Mouse (Mus musculus) lung, postnatal 0 days (tissue): Measurements from ENCODE around the gene Klhl9. TPM values are rescaled to one million over a fixed set of nuclear protein-coding genes. Genes with fewer than 3 reads are reported as not detected.

ENCODE experiments used
- ATAC-seq: fragments of 200-750 bp; cut with Nextera tagmentation; 2 replicates; pipeline ENCODE4 v1.8.0; 2017; ENCODE audit warnings: moderate library complexity
- DNase-seq: peaks from one replicate; pipeline ENCODE4 v3.0.0-alpha.2; 2016; ENCODE audit warnings: low spot score
- H3K27ac ChIP-seq: fragments of 300-500 bp; sonication (generic); 2 replicates; pipeline ENCODE4 v1.5.1; 2014; ENCODE audit warnings: antibody characterized with exemption, mild to moderate bottlenecking, low read length, mixed read lengths
- H3K27me3 ChIP-seq: fragments of 300-500 bp; sonication (generic); replicated peaks from 2 replicates; pipeline ENCODE4 v1.6.1; 2014; ENCODE audit warnings: low read length, mixed read lengths; ENCODE audit not compliant: insufficient read depth
- H3K36me3 ChIP-seq: fragments of 300-500 bp; sonication (generic); 2 replicates; pipeline ENCODE4 v1.6.1; 2014; ENCODE audit warnings: low read length, mixed read lengths; ENCODE audit not compliant: insufficient read depth
- H3K4me1 ChIP-seq: fragments of 300-500 bp; sonication (generic); 2 replicates; pipeline ENCODE4 v1.6.1; 2014; ENCODE audit warnings: antibody characterized with exemption, low read depth, low read length, mixed read lengths; ENCODE audit not compliant: insufficient read depth
- H3K4me2 ChIP-seq: fragments of 300-500 bp; sonication (generic); replicated peaks from 2 replicates; pipeline ENCODE4 v1.6.1; 2014; ENCODE audit warnings: low read depth, mild to moderate bottlenecking, low read length, moderate library complexity, mixed read lengths
- H3K4me3 ChIP-seq: fragments of 300-500 bp; sonication (generic); 2 replicates; pipeline ENCODE4 v1.5.1; 2014; ENCODE audit warnings: low read depth, low read length
- H3K9ac ChIP-seq: fragments of 300-500 bp; sonication (generic); replicated peaks from 2 replicates; pipeline ENCODE4 v1.6.1; 2014; ENCODE audit warnings: low read depth, mild to moderate bottlenecking
- H3K9me3 ChIP-seq: fragments of 300-500 bp; sonication (generic); 2 replicates; pipeline ENCODE4 v1.6.1; 2016; ENCODE audit warnings: low read length, mixed read lengths
- CTCF ChIP-seq: IDR thresholded peaks from 2 replicates; pipeline ENCODE4 v1.5.1; 2016; ENCODE audit warnings: antibody characterized with exemption, mild to moderate bottlenecking
- EP300 ChIP-seq: IDR thresholded peaks from 2 replicates; pipeline ENCODE4 v1.6.1; 2016; ENCODE audit warnings: antibody characterized with exemption, mild to moderate bottlenecking, control low read depth
- WGBS: fragments of 180-500 bp; shearing (Covaris S2); extraction: QIAGEN DNeasy Blood & Tissue Kit; methylation state at CpG from one replicate; pipeline ENCODE4 v1.1.7; 2014; 5-methylcytosine and 5-hydroxymethylcytosine counted together
- polyA plus RNA-seq: library from polyadenylated mRNA; unstranded; fragments of >200 nt; fragmentation: Nextera tagmentation; extraction: Ambion mirVana; gene quantifications from 2 replicates; pipeline ENCODE4 v1.2.1, GENCODE M21; 2015

Klhl9 gene
- polyA plus RNA-seq, 1 experiment from 2014 or later = 54.1 TPM

DNA sequence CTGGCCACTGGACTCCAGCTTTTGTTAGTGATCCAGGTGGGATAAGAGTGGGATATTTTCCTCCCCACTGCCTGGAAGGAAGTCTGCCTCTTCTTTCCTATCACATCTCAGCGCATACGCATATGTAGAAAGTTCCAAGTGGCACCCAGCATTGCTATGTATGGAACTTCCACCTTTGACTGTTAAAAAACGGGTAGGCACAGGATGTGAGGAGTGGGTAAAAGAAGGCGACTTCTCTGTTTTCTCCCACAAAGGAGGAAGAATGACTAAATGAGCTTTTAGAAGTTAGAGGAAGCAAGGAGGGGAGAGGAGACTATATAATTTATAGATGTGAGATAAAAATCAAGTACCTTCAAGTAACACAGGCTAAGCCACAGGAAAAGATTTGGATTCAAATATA, 19.2 kb upstream of the Klhl9 start:
- no peak overlapping the region for H3K27ac ChIP-seq
- H3K9me3 ChIP-seq = no peaks in the 10 kb centered on the region
- 80% methylated on average over 4 of the region's 4 CpGs for WGBS
- no peaks in the 10 kb centered on the region for H3K36me3 ChIP-seq
- no peaks in the 10 kb centered on the region for H3K4me1 ChIP-seq
- no peak for TF ChIP-seq CTCF
- no peak for TF ChIP-seq EP300
- H3K4me2 ChIP-seq = no peak overlapping the region
- no peak overlapping the region for H3K9ac ChIP-seq
- H3K27me3 ChIP-seq = no peaks in the 10 kb centered on the region
- ATAC-seq (no peak), DNase-seq (no peak)
- no peak overlapping the region for H3K4me3 ChIP-seq

DNA sequence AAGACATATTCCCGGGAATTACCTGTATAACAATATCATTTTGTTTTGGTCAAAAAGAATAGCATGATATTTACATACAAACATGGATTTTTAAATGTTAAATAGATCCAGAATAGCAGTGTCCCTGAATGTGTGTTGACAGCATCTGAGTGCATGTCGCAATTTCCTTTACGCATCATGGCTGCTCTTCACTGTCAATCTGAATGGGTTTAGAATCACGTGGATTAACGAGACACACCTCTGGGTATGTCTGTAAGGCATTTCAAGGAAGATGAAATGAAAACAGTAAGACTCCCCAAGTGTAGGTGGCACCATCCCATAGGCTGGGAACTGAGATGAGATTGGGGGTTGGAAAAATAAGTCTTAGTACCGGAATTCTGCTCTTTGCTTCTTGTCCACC, 16.8 kb upstream of the Klhl9 start:
- DNase-seq (no peak), ATAC-seq (no peak)
- TF ChIP-seq CTCF (no peak), EP300 (no peak)
- Histone ChIP-seq H3K9ac (no peak overlapping the region), H3K9me3 (no peaks in the 10 kb centered on the region), H3K27ac (no peak overlapping the region), H3K4me1 (no peaks in the 10 kb centered on the region), H3K4me3 (no peak overlapping the region), H3K27me3 (no peaks in the 10 kb centered on the region), H3K4me2 (no peak overlapping the region), H3K36me3 (no peaks in the 10 kb centered on the region)
- WGBS = 84% methylated on average over 6 of the region's 6 CpGs

DNA sequence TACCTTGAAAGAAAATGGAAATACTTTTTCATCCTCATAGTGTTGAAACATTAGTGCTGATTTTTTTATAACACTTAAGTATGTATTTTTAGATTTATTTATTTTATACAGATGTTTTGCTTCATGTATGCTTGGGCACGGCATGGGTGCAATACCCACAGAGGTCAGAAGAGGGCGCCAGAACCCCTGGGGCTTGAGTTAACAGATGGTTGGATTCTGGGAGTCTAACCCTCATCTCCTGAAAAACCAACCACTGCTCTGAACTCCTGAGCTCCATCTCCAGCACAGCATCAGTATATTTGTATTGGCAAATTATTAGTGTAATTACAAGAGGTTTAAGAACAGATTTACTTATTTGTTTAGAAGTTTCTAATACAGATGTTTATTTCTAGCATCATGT, 16.2 kb upstream of the Klhl9 start:
- DNase-seq (peak; percentile 81), ATAC-seq (peak; percentile 62)
- no peaks in the 10 kb centered on the region for H3K4me1 ChIP-seq
- no peaks in the 10 kb centered on the region for H3K9me3 ChIP-seq
- H3K27ac ChIP-seq = no peak overlapping the region
- no peak overlapping the region for H3K4me3 ChIP-seq
- 1% methylated on average over 2 of the region's 2 CpGs for WGBS
- no peaks in the 10 kb centered on the region for H3K27me3 ChIP-seq
- no peak overlapping the region for H3K4me2 ChIP-seq
- no peak overlapping the region for H3K9ac ChIP-seq
- TF ChIP-seq EP300 (no peak), CTCF (peak; percentile 93)
- H3K36me3 ChIP-seq = no peaks in the 10 kb centered on the region

- no peak overlapping the region for H3K27ac ChIP-seq
- no peak overlapping the region for H3K4me2 ChIP-seq
- no peaks in the 10 kb centered on the region for H3K36me3 ChIP-seq
- TF ChIP-seq CTCF (peak; percentile 87), EP300 (no peak)
- no peak overlapping the region for H3K9ac ChIP-seq
- H3K27me3 ChIP-seq = no peaks in the 10 kb centered on the region
- ATAC-seq = peak; percentile 36
- no peaks in the 10 kb centered on the region for H3K9me3 ChIP-seq
- H3K4me3 ChIP-seq = no peak overlapping the region
- WGBS = 0% methylated on average over 1 of the region's 1 CpGs
- DNase-seq = peak; percentile 81
- H3K4me1 ChIP-seq = no peaks in the 10 kb centered on the region
These were observed 5.1 kb upstream of the Klhl9 start for GRCm38 (mm10) chr4:88727324-88727723.

- no peak for ATAC-seq
- H3K27ac ChIP-seq = no peak overlapping the region
These were observed 4.5 kb upstream of the Klhl9 start for GRCm38 (mm10) chr4:88726727-88727126.

DNA sequence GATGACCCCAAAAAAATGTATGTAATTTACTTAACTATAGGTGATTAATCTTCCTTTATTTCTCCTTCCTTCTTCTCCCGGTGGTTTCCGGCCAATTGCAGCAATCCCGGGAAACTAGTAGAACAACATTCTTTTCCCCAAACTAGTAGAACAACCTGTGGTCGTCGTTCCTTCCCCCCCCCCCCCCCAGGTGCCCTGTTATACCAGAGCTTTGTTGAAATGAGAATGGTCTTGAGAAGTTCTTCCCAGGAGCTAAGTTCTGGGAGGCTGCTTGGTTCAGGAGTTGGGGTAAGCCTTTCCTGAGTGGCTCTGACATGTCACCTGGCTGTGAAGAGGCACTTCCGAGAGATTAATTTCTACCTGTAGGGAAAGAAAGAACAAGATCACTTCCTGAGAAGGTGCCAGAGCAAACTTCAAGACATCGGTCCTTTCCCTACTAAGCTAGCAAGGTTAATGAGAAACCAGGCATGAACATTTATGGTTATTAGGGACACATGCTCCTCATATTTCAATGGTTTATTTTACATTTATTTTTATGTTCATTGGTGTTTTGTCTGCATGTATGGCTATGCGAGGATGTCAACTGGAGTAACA, 1.3 kb upstream of the Klhl9 start:
- Histone ChIP-seq H3K4me2 (peak overlapping the region; percentile 69; the same call in 1 of the 2 replicates), H3K4me3 (no peak overlapping the region), H3K27ac (peak overlapping the region; percentile 47), H3K9me3 (no peaks in the 10 kb centered on the region), H3K27me3 (no peaks in the 10 kb centered on the region), H3K9ac (no peak overlapping the region), H3K4me1 (peaks cover 19% of the 10 kb centered on the region; the same call in 1 of the 2 replicates), H3K36me3 (no peaks in the 10 kb centered on the region)
- DNase-seq (peak; percentile 74), ATAC-seq (peak; percentile 8; the same call in 1 of the 2 replicates)
- TF ChIP-seq EP300 (peak; percentile 66; the same call in 1 of the 2 replicates), CTCF (no peak)
- WGBS = 41% methylated on average over 8 of the region's 8 CpGs

More at GRCm38 (mm10) chr4:88726727-88727126, 4.5 kb upstream of the Klhl9 start:
- Histone ChIP-seq H3K4me3 (no peak overlapping the region), H3K9me3 (no peaks in the 10 kb centered on the region), H3K9ac (no peak overlapping the region), H3K4me2 (no peak overlapping the region), H3K27me3 (no peaks in the 10 kb centered on the region), H3K36me3 (no peaks in the 10 kb centered on the region), H3K4me1 (no peaks in the 10 kb centered on the region)
- TF ChIP-seq CTCF (no peak), EP300 (no peak)
- DNase-seq = no peak
- 52% methylated on average over 6 of the region's 6 CpGs for WGBS
